Mouse (Mus musculus) spleen, adult 2 months (tissue): ENCODE measurements around the gene Gm17651. TPM values are rescaled to one million over a fixed set of nuclear protein-coding genes. Genes with fewer than 3 reads are reported as not detected.

Source experiments
- DNase-seq, 2 experiments: peaks; one replicate each; pipeline versions ENCODE4 v3.0.0 to v3.0.0-alpha.2; 2012 to 2021; ENCODE audit warnings: low spot score in 2 of 2, low read depth in 1 of 2
- H3K27ac ChIP-seq: fragments of 200-500 bp; 2 replicates; pipeline ENCODE4 v1.5.1; 2012; ENCODE audit warnings: low read length, inconsistent platforms; ENCODE audit not compliant: insufficient read depth
- H3K27me3 ChIP-seq: fragments of 200-500 bp; 2 replicates; pipeline ENCODE4 v1.6.1; 2012; ENCODE audit warnings: mild to moderate bottlenecking, moderate library complexity, low read length, inconsistent platforms; ENCODE audit not compliant: control insufficient read depth, insufficient read depth
- H3K36me3 ChIP-seq: fragments of 200-500 bp; 2 replicates; pipeline ENCODE4 v1.6.1; 2012; ENCODE audit warnings: mild to moderate bottlenecking, low read length, inconsistent platforms; ENCODE audit not compliant: control insufficient read depth, insufficient read depth
- H3K4me1 ChIP-seq: fragments of 200-500 bp; 2 replicates; pipeline ENCODE4 v1.6.1; 2011; ENCODE audit warnings: inconsistent platforms; ENCODE audit not compliant: control insufficient read depth, insufficient read depth, insufficient read length
- H3K4me3 ChIP-seq: fragments of 200-500 bp; 2 replicates; pipeline ENCODE4 v1.5.1; 2011; ENCODE audit warnings: mild to moderate bottlenecking, inconsistent platforms; ENCODE audit not compliant: insufficient read depth, insufficient read length; ENCODE audit errors: extremely low read depth
- CTCF ChIP-seq: fragments of 200-500 bp; IDR thresholded peaks from 2 replicates; pipeline ENCODE4 v1.5.1; 2011; ENCODE audit warnings: mild to moderate bottlenecking, inconsistent platforms; ENCODE audit not compliant: insufficient read depth, insufficient read length, insufficient replicate concordance; ENCODE audit errors: extremely low read depth
- POLR2A ChIP-seq: fragments of 200-500 bp; IDR thresholded peaks from 2 replicates; pipeline ENCODE4 v1.6.1; 2011; ENCODE audit warnings: low read depth, low read length, inconsistent platforms
- WGBS: fragments of 180-500 bp; shearing (Covaris S2); methylation state at CpG from one replicate; pipeline ENCODE4 v1.1.7; 2018; 5-methylcytosine and 5-hydroxymethylcytosine counted together
- polyA plus RNA-seq: library from polyadenylated mRNA; depleted of rRNA; stranded (reverse); fragments of >200 nt; gene quantifications from 2 replicates; pipeline ENCODE4 v1.2.3, GENCODE M21; 2012

Gene Gm17651
- polyA plus RNA-seq, 1 experiment = not detected

DNA sequence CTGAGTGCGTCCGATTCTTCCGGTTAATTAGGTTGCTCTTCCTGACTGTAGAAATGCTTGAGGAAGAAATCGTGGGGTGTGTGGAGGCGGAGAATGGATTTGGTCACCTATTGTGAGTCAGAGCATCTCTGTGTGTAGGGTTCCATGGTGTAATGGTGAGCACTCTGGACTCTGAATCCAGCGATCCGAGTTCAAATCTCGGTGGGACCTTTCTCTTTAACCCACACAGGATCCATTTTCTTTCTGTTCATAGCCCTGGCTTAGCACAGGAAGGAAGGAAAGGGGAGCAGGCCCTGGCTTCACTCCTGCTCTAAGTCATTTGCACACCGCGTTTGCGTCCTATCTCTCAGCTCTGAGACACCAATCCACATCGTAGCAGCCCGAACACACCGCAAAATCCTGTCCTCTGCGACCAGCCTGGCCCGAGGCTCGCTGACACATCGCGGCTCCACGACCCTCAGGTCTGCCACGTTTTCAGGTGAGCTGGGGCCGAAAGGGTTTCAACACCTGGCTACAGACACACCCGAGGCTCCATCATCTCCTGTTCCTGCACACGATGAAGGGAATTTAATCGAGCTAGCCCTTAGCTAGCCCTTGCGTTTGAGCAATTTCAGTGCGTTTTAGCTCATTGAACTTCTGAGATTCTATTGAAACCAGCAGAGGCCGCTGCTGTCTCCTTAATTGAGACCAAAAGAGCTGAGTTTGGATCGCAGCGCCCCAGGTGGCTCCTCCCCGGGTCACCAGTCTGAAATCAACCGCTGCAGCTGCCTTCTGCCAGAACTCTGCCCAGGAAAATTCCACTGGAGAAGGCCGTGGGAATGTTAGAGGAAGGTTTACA is 7.0 kb upstream of the Gm17651 start:
- peak overlapping the region; percentile 36; the same call in 1 of the 2 replicates for H3K27ac ChIP-seq
- H3K36me3 ChIP-seq = no peaks in the 10 kb centered on the region
- no peak for TF ChIP-seq POLR2A
- TF ChIP-seq CTCF = peak; percentile 65; the same call in 1 of the 2 replicates
- DNase-seq = peak; percentile 65 to 74
- peak overlapping the region; percentile 64 for H3K4me3 ChIP-seq
- WGBS = 2% methylated on average over 33 of the region's 33 CpGs
- H3K4me1 ChIP-seq = no peaks in the 10 kb centered on the region
- no peaks in the 10 kb centered on the region for H3K27me3 ChIP-seq

DNA sequence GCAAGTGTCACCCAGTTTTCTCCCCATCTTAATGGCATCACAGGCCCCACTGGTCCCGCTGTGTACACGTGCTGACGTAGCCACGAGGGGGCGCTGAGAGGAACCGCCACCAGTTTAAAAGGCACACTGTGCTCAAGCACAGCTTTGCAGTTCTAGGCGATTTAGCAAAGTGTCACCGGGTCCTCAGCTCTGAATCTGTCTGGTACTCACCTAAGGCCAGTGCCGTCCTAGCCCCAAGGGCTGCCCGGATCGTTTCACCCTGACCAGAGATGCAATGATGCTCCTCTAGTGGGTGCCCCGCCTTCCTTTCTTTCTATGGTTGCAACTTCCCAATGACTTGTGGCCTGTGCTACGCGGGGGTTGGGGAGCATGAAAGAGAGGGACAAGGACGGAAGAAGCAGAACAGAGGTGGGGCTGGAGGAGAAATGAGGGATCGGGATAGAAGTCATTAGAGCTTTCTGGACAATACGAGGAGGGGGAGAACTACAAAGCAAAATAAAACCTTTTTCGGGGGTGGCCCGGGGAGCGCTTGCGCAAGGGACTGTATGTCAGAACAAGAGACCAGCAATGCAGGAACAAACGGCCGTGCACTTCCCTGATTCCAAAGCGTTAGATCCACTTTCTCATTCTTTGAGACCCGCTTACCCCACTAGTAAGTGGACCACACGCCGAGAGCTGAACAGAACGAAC is 6.3 kb upstream of the Gm17651 start:
- Histone ChIP-seq H3K4me3 (peak overlapping the region; percentile 64), H3K36me3 (no peaks in the 10 kb centered on the region), H3K27me3 (no peaks in the 10 kb centered on the region), H3K4me1 (no peaks in the 10 kb centered on the region), H3K27ac (0 out of 2 replicates have a peak overlapping the region, but pooled peaks have one; percentile 1)
- TF ChIP-seq POLR2A (no peak), CTCF (peak; percentile 89)
- peak; percentile 64 to 84 for DNase-seq
- 1% methylated on average over 28 of the region's 28 CpGs for WGBS

DNA sequence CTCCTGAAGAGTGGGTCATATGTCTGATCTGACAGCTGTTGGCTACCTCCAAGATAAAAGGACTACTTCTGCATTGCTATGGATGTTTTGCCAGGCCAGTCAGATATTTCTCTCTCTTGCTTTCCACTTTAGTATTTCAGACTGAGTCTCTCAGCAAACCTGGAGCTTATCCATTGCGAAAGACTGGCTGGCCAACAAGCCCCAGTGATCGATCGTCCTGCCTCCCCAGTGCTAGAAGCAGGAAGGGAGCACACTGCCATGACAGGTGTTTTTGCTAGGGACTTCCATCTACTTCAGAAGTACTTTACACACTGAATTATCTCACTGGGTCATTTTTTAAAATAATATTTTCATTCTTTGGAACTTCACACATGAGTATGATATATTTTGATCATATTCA is 3.9 kb upstream of the Gm17651 start:
- no peaks in the 10 kb centered on the region for H3K4me1 ChIP-seq
- 91% methylated on average over 3 of the region's 3 CpGs for WGBS
- no peaks in the 10 kb centered on the region for H3K27me3 ChIP-seq
- no peak overlapping the region for H3K27ac ChIP-seq
- TF ChIP-seq POLR2A (no peak), CTCF (no peak)
- DNase-seq = no peak
- no peak overlapping the region for H3K4me3 ChIP-seq
- no peaks in the 10 kb centered on the region for H3K36me3 ChIP-seq

DNA sequence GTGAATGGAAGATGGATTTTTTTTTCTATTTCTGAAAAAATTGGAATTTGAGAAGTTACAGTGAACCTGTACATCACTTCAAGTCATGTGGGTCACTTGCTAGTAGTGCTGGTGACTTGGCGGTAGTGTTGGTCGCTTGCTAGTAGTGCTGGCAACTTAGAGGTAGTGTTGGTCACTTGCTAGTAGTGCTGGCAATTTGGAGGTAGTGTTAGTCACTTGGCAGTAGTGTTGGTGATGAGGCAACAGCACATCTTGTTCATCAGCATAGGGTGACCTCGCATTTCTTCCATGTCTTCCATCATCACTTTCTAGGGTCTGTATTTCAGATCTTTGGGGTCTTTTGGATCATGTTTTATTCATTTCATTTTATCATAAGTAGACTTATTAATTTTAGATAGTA is 1.6 kb upstream of the Gm17651 start:
- no peak for TF ChIP-seq POLR2A
- TF ChIP-seq CTCF = no peak
- Histone ChIP-seq H3K4me1 (no peaks in the 10 kb centered on the region), H3K27ac (no peak overlapping the region), H3K36me3 (0 out of 2 replicates have a peak, but pooled peaks cover 2% of the 10 kb centered on the region), H3K4me3 (no peak overlapping the region), H3K27me3 (no peaks in the 10 kb centered on the region)
- no peak for DNase-seq
- 96% methylated on average over 3 of the region's 3 CpGs for WGBS

DNA sequence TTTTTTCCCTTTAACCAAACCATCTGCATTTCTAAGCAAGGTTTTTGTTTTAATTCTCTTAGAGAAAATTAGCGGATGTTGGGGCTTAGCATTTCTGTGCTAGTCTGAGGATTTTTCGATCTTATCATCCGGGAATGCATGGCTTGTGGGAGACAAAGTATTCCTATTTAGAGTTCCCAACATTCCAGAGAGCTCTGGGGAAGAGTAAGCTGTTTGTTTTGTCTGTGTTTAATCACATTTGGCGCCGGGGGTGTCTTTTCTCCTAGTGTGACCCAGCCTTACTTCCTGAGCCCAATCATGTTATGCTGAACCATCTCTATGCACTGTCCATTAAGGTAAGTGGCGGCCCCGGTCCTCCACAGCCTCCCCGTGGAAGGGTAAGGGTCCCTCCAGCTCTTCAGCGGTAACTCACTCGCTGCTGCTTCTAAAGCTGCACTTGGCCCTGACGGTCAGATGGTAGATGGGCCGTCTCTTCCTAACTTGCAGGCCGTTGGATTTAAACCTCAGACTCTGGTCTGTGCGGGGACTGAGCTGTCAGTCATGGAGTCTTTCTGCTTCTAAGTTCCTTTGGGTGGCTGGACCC is 7.3 kb downstream of the Gm17651 start:
- 91% methylated on average over 14 of the region's 14 CpGs for WGBS
- Histone ChIP-seq H3K27ac (no peak overlapping the region), H3K4me1 (no peaks in the 10 kb centered on the region), H3K4me3 (no peak overlapping the region), H3K27me3 (no peaks in the 10 kb centered on the region), H3K36me3 (peaks cover 39% of the 10 kb centered on the region)
- no peak for DNase-seq
- no peak for TF ChIP-seq CTCF
- no peak for TF ChIP-seq POLR2A

DNA sequence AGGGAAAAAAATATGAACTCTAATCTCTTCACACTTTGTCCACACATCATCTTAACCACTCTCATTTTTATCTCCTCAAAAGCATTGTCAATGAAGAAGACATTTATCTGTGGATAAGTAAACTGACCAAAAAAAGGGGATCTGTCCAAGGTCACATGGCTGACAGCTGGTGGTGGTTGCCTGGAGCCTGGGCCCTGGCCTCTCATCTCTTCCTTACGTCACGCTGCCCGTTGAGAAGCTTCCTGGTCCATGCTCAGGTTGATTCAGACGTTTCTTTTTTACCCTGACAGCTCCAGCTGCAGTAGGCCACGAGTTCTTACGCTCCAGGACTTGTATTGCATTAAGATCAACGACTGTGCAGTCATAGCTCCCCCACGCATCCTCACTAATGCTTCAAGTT is 8.3 kb downstream of the Gm17651 start:
- DNase-seq = no peak
- H3K27me3 ChIP-seq = no peaks in the 10 kb centered on the region
- H3K4me3 ChIP-seq = no peak overlapping the region
- H3K36me3 ChIP-seq = peaks cover 36% of the 10 kb centered on the region
- 70% methylated on average over 8 of the region's 8 CpGs for WGBS
- no peak overlapping the region for H3K27ac ChIP-seq
- H3K4me1 ChIP-seq = peaks cover 4% of the 10 kb centered on the region; the same call in 1 of the 2 replicates
- no peak for TF ChIP-seq POLR2A
- TF ChIP-seq CTCF = no peak
